Mouse (Mus musculus): ENCODE measurements around the gene Rnf13. TPM values are rescaled to one million over a fixed set of nuclear protein-coding genes. Genes with fewer than 3 reads are reported as not detected.

Rnf13 gene
- total RNA-seq, 2 experiments from 2014 or later: 34.9 to 35.9 TPM

DNA sequence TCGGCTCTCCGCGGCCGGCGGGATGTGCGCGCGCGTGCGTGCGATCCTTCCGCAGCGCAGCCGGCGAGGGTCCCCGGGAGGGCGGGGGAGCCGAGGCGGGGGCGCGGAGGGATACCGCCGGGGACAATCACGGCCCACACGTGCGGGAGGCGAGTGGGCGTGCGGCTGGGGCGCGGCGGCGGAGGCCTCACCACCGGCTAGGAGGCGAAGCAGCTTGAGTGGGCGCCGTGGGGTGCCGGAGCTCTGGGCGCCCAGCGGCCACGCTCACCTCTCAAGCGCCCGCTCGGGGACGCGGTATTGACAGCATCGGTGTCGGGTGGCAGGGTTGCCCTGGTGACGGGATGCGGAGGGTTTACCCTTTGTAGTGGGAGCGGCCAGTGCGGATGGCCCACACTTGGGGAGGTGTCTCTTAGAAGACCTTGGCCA is 111.9 kb downstream of the Rnf13 start, which contains the start of gene Pfn2:
TSS of gene Pfn2 (minus strand) at position 320 of the 426 bp plus-strand sequence.
- peak; percentile 86 for DNase-seq
- Histone ChIP-seq H3K4me3 (peak within 1 kb of the TSS; percentile 95), H3K27ac (peak within 1 kb of the TSS; percentile 96)
- intact Hi-C loops (cut with DNase I): loop anchor here (1.0 to 10.0 kb wide), 4 partner anchors 73 to 567 kb away; partner anchors contain the start of gene Tsc22d2
- TF ChIP-seq CTCF (IDR thresholded peaks at IDR 0.05): no peak

GRCm38 (mm10) chr3:57882945-57883344 is 147.1 kb downstream of the Rnf13 start:
- no peak for DNase-seq
- no peak overlapping the region for H3K27ac ChIP-seq
- intact Hi-C loops (cut with DNase I): no loop called here
- TF ChIP-seq CTCF (IDR thresholded peaks at IDR 0.05): no peak
- no peak overlapping the region for H3K4me3 ChIP-seq

Other genes starting within 250 kb of the Rnf13 start
- 10 to 100 TPM; 22.4 to 31.7 TPM for gene Wwtr1, start 160.2 kb upstream of the Rnf13 start, total RNA-seq (2021)
- gene Commd2, start 84.3 kb upstream of the Rnf13 start, total RNA-seq (2021): 10 to 100 TPM; 10.4 to 12.1 TPM
- not detected for gene Ankub1, start 43.3 kb upstream of the Rnf13 start, total RNA-seq (2021)
- 100 to 1,000 TPM; 168 to 189 TPM for gene Pfn2, start 112.0 kb downstream of the Rnf13 start, total RNA-seq (2021)